Mouse (Mus musculus) embryonic facial prominence, embryonic 13.5 days (tissue): Measurements from ENCODE around the gene Olfr1491. TPM values are rescaled to one million over a fixed set of nuclear protein-coding genes. Genes with fewer than 3 reads are reported as not detected.

ENCODE experiments used
- ATAC-seq: fragments of 200-750 bp; cut with Nextera tagmentation; 2 replicates; pipeline ENCODE4 v1.8.0; 2017; ENCODE audit warnings: low read depth; ENCODE audit not compliant: insufficient number of reproducible peaks, insufficient read depth, low FRiP score, low TSS enrichment
- H3K27ac ChIP-seq: fragments of 300-500 bp; sonication (generic); 2 replicates; pipeline ENCODE4 v1.5.1; 2015; ENCODE audit warnings: moderate library complexity, mild to moderate bottlenecking, inconsistent platforms
- H3K27me3 ChIP-seq: fragments of 300-500 bp; sonication (generic); 2 replicates; pipeline ENCODE4 v1.6.1; 2015; ENCODE audit warnings: mild to moderate bottlenecking, inconsistent platforms
- H3K36me3 ChIP-seq: fragments of 300-500 bp; sonication (generic); 2 replicates; pipeline ENCODE4 v1.6.1; 2015; ENCODE audit warnings: mild to moderate bottlenecking, inconsistent platforms
- H3K4me1 ChIP-seq: fragments of 300-500 bp; sonication (generic); 2 replicates; pipeline ENCODE4 v1.6.1; 2015; ENCODE audit warnings: inconsistent platforms
- H3K4me2 ChIP-seq: fragments of 300-500 bp; sonication (generic); 2 replicates; pipeline ENCODE4 v1.6.1; 2015; ENCODE audit warnings: moderate library complexity, mild to moderate bottlenecking, inconsistent platforms
- H3K4me3 ChIP-seq: fragments of 300-500 bp; sonication (generic); 2 replicates; pipeline ENCODE4 v1.5.1; 2015; ENCODE audit warnings: mild to moderate bottlenecking, inconsistent platforms
- H3K9ac ChIP-seq: fragments of 300-500 bp; sonication (generic); 2 replicates; pipeline ENCODE4 v1.6.1; 2015; ENCODE audit warnings: mild to moderate bottlenecking, inconsistent platforms
- H3K9me3 ChIP-seq: fragments of 300-500 bp; sonication (generic); 2 replicates; pipeline ENCODE4 v1.6.1; 2016; ENCODE audit warnings: inconsistent platforms
- WGBS: fragments of 180-500 bp; shearing (Covaris S2); methylation state at CpG from one replicate; pipeline ENCODE4 v1.1.7; 2015; ENCODE audit warnings: mixed read lengths; 5-methylcytosine and 5-hydroxymethylcytosine counted together
- polyA plus RNA-seq: library from polyadenylated mRNA; unstranded; fragments of >200 nt; fragmentation: Nextera tagmentation; extraction: Ambion mirVana; gene quantifications from 2 replicates; pipeline ENCODE4 v1.2.1, GENCODE M21; 2015

The Olfr1491 gene
- not detected in 2 replicates for polyA plus RNA-seq

DNA sequence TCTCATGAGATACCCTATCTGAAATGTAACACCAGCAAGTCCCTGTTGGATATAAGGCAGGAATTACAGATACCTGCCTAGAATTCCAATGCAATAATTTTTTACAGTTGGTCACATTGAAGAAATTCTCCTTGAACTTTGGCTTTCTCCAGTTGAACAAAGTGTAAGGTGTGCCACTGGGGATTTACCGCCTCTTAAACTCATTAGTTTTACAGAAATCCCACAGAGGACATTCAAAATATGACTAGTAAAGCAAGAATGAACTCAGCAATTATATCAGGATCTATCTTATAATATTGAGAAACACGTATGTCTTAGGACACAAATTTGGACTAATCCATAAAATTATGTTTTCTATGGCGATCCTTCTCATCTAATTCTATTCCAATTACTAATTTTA, at the start of gene Olfr1491:
TSS of gene Olfr1491 (plus strand) at position 301 of the 400 bp plus-strand sequence.
- no peak for ATAC-seq
- no peaks in the 10 kb centered on the region for H3K9me3 ChIP-seq
- H3K4me2 ChIP-seq = no peak within 1 kb of the TSS
- H3K27me3 ChIP-seq = no peaks in the 10 kb centered on the region
- no peaks in the 10 kb centered on the region for H3K36me3 ChIP-seq
- no peaks in the 10 kb centered on the region for H3K4me1 ChIP-seq
- no peak within 1 kb of the TSS for H3K4me3 ChIP-seq
- H3K27ac ChIP-seq = no peak within 1 kb of the TSS
- no peak within 1 kb of the TSS for H3K9ac ChIP-seq
- 77% methylated on average over 3 of the region's 3 CpGs for WGBS

DNA sequence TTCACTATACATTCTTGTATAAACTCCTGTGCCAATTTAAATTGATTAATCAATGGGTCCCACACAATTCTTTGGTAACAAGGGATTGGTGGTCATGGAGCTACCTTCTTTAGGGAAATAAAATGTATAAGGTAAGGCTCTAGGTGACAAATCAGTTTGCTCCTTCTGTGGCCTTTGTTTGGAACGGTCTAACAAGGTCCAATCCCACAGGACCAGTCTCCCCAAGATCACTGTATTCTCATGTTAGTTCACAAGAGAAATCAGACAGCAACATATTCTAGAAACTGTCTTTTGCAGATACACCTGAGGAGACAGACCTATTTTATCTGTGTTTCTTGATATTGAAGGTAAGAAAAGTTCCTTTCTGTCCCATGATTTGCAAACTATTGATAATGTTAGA, 46.3 kb upstream of the Olfr1491 start, which contains the start of gene Olfr1490:
TSS of gene Olfr1490 (plus strand) at position 301 of the 400 bp plus-strand sequence.
- Histone ChIP-seq H3K9me3 (0 out of 2 replicates have a peak, but pooled peaks cover 12% of the 10 kb centered on the region), H3K27me3 (no peaks in the 10 kb centered on the region), H3K27ac (no peak within 1 kb of the TSS), H3K9ac (no peak within 1 kb of the TSS), H3K36me3 (no peaks in the 10 kb centered on the region), H3K4me1 (no peaks in the 10 kb centered on the region), H3K4me3 (no peak within 1 kb of the TSS), H3K4me2 (no peak within 1 kb of the TSS)
- 72% methylated on average over 1 of the region's 1 CpGs for WGBS
- no peak for ATAC-seq

DNA sequence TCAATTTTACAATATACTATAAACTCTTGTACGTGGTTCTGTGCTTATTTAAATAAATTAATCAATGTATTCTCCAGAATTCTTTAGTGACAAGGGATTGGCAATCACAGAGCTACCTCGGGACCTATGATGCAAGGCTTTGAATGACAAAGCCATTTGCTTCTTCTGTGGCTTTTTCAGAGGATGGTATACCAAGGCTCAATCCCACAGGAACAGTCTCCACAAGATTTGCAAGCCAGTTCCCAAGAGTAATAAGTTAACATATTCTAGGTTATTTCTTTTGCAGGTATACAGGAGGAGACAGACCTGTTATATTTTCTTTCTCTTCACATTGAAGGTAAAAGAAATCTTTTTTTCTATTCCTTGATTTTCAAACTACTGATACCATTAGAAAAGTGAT, 25.9 kb downstream of the Olfr1491 start, which contains the start of gene Olfr1493-ps1:
TSS of gene Olfr1493-ps1 (plus strand) at position 301 of the 400 bp plus-strand sequence.
- no peaks in the 10 kb centered on the region for H3K27me3 ChIP-seq
- no peak within 1 kb of the TSS for H3K9ac ChIP-seq
- no peak within 1 kb of the TSS for H3K27ac ChIP-seq
- H3K4me2 ChIP-seq = no peak within 1 kb of the TSS
- no peaks in the 10 kb centered on the region for H3K36me3 ChIP-seq
- 55% methylated on average over 2 of the region's 2 CpGs for WGBS
- no peaks in the 10 kb centered on the region for H3K4me1 ChIP-seq
- ATAC-seq = no peak
- no peaks in the 10 kb centered on the region for H3K9me3 ChIP-seq
- no peak within 1 kb of the TSS for H3K4me3 ChIP-seq

DNA sequence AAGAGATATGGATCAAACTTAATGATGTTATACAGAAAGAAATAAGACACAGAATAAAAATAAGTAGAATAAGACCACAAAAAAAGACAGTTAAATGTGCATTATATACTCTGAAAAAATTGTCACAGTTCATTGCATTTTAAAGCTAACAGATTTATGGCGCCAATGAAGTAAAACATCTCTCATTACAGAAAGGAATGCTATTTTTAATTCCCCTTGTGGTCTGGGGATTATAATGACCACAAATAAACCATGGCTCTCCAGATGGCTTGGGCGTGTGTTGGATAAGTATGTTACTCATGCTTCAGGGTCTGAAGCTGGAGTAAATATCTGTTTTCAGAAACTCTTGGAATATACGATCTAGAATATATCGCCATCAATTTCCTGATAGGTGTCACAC, 42.4 kb downstream of the Olfr1491 start, which contains the start of gene Olfr1494:
TSS of gene Olfr1494 (plus strand) at position 301 of the 400 bp plus-strand sequence.
- H3K9me3 ChIP-seq = 0 out of 2 replicates have a peak, but pooled peaks cover 3% of the 10 kb centered on the region
- H3K4me2 ChIP-seq = no peak within 1 kb of the TSS
- H3K9ac ChIP-seq = no peak within 1 kb of the TSS
- ATAC-seq = no peak
- WGBS = 84% methylated on average over 4 of the region's 4 CpGs
- H3K4me3 ChIP-seq = no peak within 1 kb of the TSS
- no peak within 1 kb of the TSS for H3K27ac ChIP-seq
- H3K4me1 ChIP-seq = no peaks in the 10 kb centered on the region
- no peaks in the 10 kb centered on the region for H3K27me3 ChIP-seq
- no peaks in the 10 kb centered on the region for H3K36me3 ChIP-seq

DNA sequence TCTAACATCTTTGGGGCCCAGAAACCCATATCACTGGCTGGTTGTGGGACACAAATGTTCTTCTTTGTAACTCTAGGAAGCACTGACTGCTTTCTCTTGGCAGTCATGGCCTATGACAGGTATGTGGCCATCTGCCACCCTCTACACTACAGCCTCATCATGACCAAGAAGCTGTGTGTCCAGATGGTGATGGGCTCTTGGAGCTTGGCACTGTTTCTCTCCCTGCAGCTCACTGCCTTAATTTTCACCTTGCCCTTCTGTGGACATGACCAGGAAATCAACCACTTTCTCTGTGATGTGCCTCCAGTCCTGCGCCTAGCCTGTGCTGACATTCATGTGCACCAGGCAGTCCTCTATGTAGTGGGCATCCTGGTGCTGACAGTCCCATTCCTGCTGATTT, 52.3 kb downstream of the Olfr1491 start:
- no peak overlapping the region for H3K4me2 ChIP-seq
- H3K36me3 ChIP-seq = no peaks in the 10 kb centered on the region
- no peaks in the 10 kb centered on the region for H3K9me3 ChIP-seq
- no peaks in the 10 kb centered on the region for H3K27me3 ChIP-seq
- no peak overlapping the region for H3K4me3 ChIP-seq
- no peak overlapping the region for H3K27ac ChIP-seq
- WGBS = 100% methylated on average over 1 of the region's 1 CpGs
- no peak for ATAC-seq
- no peak overlapping the region for H3K9ac ChIP-seq
- H3K4me1 ChIP-seq = no peaks in the 10 kb centered on the region

Other genes with a start within 250 kb of the Olfr1491 start
- gene Olfr1472, start 241.2 kb upstream of the Olfr1491 start, polyA plus RNA-seq = not detected in 2 replicates
- not detected in 2 replicates for gene Olfr1474, start 227.7 kb upstream of the Olfr1491 start, polyA plus RNA-seq
- not detected in 2 replicates for gene Olfr1475, start 217.1 kb upstream of the Olfr1491 start, polyA plus RNA-seq
- not detected in 2 replicates for gene Olfr1477, start 196.7 kb upstream of the Olfr1491 start, polyA plus RNA-seq
- not detected in 2 replicates for gene Olfr1480, start 169.4 kb upstream of the Olfr1491 start, polyA plus RNA-seq
- gene Olfr1484, start 113.8 kb upstream of the Olfr1491 start, polyA plus RNA-seq = not detected in 2 replicates
- not detected in 2 replicates for gene Olfr1487, start 79.9 kb upstream of the Olfr1491 start, polyA plus RNA-seq
- gene Olfr1489, start 65.6 kb upstream of the Olfr1491 start, polyA plus RNA-seq = not detected in 2 replicates
- gene Olfr1490, start 46.2 kb upstream of the Olfr1491 start, polyA plus RNA-seq = not detected in 2 replicates
- not detected in 2 replicates for gene Olfr1493-ps1, start 26.0 kb downstream of the Olfr1491 start, polyA plus RNA-seq
- gene Olfr1494, start 42.5 kb downstream of the Olfr1491 start, polyA plus RNA-seq = not detected in 2 replicates
- gene Olfr1495, start 67.3 kb downstream of the Olfr1491 start, polyA plus RNA-seq = not detected in 2 replicates
- not detected in 2 replicates for gene Olfr1496, start 80.6 kb downstream of the Olfr1491 start, polyA plus RNA-seq
- gene Olfr1497, start 100.9 kb downstream of the Olfr1491 start, polyA plus RNA-seq = not detected in 2 replicates
- gene Olfr1499, start 122.2 kb downstream of the Olfr1491 start, polyA plus RNA-seq = not detected in 2 replicates
- not detected in 2 replicates for gene Olfr1500, start 133.2 kb downstream of the Olfr1491 start, polyA plus RNA-seq
- not detected in 2 replicates for gene Olfr1501, start 153.4 kb downstream of the Olfr1491 start, polyA plus RNA-seq
- not detected in 2 replicates for gene Olfr1502, start 164.5 kb downstream of the Olfr1491 start, polyA plus RNA-seq
- not detected in 2 replicates for gene Olfr1504, start 200.7 kb downstream of the Olfr1491 start, polyA plus RNA-seq
- not detected in 2 replicates for gene Olfr1505, start 216.3 kb downstream of the Olfr1491 start, polyA plus RNA-seq